Mouse (Mus musculus) thymus, postnatal 25 days (tissue): ENCODE data around the gene Plekho1.

Experiments used
- DNase-seq: peaks from one replicate; pipeline ENCODE4 v3.0.0; 2022

The Plekho1 gene

GRCm38 (mm10) chr3:96001560-96001959 lies 5.8 kb upstream of the Plekho1 start:
- DNase-seq = no peak

GRCm38 (mm10) chr3:96000921-96001501 lies 5.2 kb upstream of the Plekho1 start:
- no peak for DNase-seq

- DNase-seq = no peak
These were observed 4.4 kb upstream of the Plekho1 start for GRCm38 (mm10) chr3:96000080-96000632.

GRCm38 (mm10) chr3:95999308-96000079 lies 3.7 kb upstream of the Plekho1 start:
- DNase-seq = no peak

GRCm38 (mm10) chr3:95997203-95997721 lies 1.5 kb upstream of the Plekho1 start:
- DNase-seq = peak; percentile 44

- DNase-seq = no peak
These were observed 761 bp upstream of the Plekho1 start for GRCm38 (mm10) chr3:95996451-95997073.

GRCm38 (mm10) chr3:95994975-95995801 lies 613 bp downstream of the Plekho1 start:
- peak; percentile 58 for DNase-seq

- DNase-seq = peak; percentile 29
These were observed 1.4 kb downstream of the Plekho1 start for GRCm38 (mm10) chr3:95994381-95994846.

- no peak for DNase-seq
These were observed 1.9 kb downstream of the Plekho1 start for GRCm38 (mm10) chr3:95993881-95994280.

- no peak for DNase-seq
These were observed 2.7 kb downstream of the Plekho1 start for GRCm38 (mm10) chr3:95992990-95993603.

GRCm38 (mm10) chr3:95990413-95990941 lies 5.3 kb downstream of the Plekho1 start:
- no peak for DNase-seq

GRCm38 (mm10) chr3:95988969-95989368 lies 6.8 kb downstream of the Plekho1 start:
- DNase-seq = no peak

GRCm38 (mm10) chr3:95988138-95988537 lies 7.7 kb downstream of the Plekho1 start:
- DNase-seq = no peak

- no peak for DNase-seq
These were observed 8.3 kb downstream of the Plekho1 start for GRCm38 (mm10) chr3:95987386-95988110.

GRCm38 (mm10) chr3:95986984-95987383 lies 8.8 kb downstream of the Plekho1 start:
- no peak for DNase-seq

- no peak for DNase-seq
These were observed 9.7 kb downstream of the Plekho1 start for GRCm38 (mm10) chr3:95986001-95986622.

GRCm38 (mm10) chr3:95985209-95986000 lies 10.4 kb downstream of the Plekho1 start:
- no peak for DNase-seq

- DNase-seq = no peak
These were observed 13.7 kb downstream of the Plekho1 start for GRCm38 (mm10) chr3:95982129-95982528.

GRCm38 (mm10) chr3:95980276-95980970 lies 15.4 kb downstream of the Plekho1 start:
- DNase-seq = no peak
